Mouse (Mus musculus) E14TG2a.4 (cell line): ENCODE results near the gene Slc25a21.

ENCODE experiments used
- CTCF ChIP-seq: conservative IDR thresholded peaks from 2 replicates; pipeline ENCODE4 v1.5.1; 2014; ENCODE audit warnings: low read length
- POU5F1 ChIP-seq: IDR thresholded peaks from 2 replicates; pipeline ENCODE4 v1.6.1; 2014; ENCODE audit warnings: low read length, borderline replicate concordance

DNA sequence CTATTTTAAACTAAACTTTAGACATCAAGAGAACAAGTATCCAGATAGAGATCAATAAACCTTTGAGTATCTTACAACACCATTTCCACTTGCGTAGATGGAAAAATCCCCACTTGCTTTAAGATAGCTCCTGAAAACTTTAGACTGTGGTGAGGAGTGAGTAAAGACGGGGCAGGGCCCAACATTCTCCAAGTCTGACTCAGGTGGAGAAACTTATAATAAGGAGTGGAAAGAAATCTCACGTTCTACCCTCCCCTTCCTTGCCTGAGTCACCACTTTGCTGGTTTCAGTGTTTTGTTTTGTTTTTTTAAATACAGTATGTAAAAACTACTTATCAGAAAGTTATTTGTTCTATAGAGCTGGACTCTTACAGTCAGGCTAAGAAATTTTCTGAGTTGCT, 417.7 kb downstream of the Slc25a21 start:
- TF ChIP-seq CTCF (no peak), POU5F1 (no peak)
